Mouse (Mus musculus) lung, postnatal 0 days (tissue): Measurements from ENCODE around the gene Scn2a. TPM values are rescaled to one million over a fixed set of nuclear protein-coding genes. Genes with fewer than 3 reads are reported as not detected.

ENCODE experiments used
- ATAC-seq: fragments of 200-750 bp; cut with Nextera tagmentation; 2 replicates; pipeline ENCODE4 v1.8.0; 2017; ENCODE audit warnings: moderate library complexity
- DNase-seq: peaks from one replicate; pipeline ENCODE4 v3.0.0-alpha.2; 2016; ENCODE audit warnings: low spot score
- H3K27ac ChIP-seq: fragments of 300-500 bp; sonication (generic); 2 replicates; pipeline ENCODE4 v1.5.1; 2014; ENCODE audit warnings: antibody characterized with exemption, mild to moderate bottlenecking, low read length, mixed read lengths
- H3K27me3 ChIP-seq: fragments of 300-500 bp; sonication (generic); replicated peaks from 2 replicates; pipeline ENCODE4 v1.6.1; 2014; ENCODE audit warnings: low read length, mixed read lengths; ENCODE audit not compliant: insufficient read depth
- H3K36me3 ChIP-seq: fragments of 300-500 bp; sonication (generic); 2 replicates; pipeline ENCODE4 v1.6.1; 2014; ENCODE audit warnings: low read length, mixed read lengths; ENCODE audit not compliant: insufficient read depth
- H3K4me1 ChIP-seq: fragments of 300-500 bp; sonication (generic); 2 replicates; pipeline ENCODE4 v1.6.1; 2014; ENCODE audit warnings: antibody characterized with exemption, low read depth, low read length, mixed read lengths; ENCODE audit not compliant: insufficient read depth
- H3K4me2 ChIP-seq: fragments of 300-500 bp; sonication (generic); replicated peaks from 2 replicates; pipeline ENCODE4 v1.6.1; 2014; ENCODE audit warnings: low read depth, mild to moderate bottlenecking, low read length, moderate library complexity, mixed read lengths
- H3K4me3 ChIP-seq: fragments of 300-500 bp; sonication (generic); 2 replicates; pipeline ENCODE4 v1.5.1; 2014; ENCODE audit warnings: low read depth, low read length
- H3K9ac ChIP-seq: fragments of 300-500 bp; sonication (generic); replicated peaks from 2 replicates; pipeline ENCODE4 v1.6.1; 2014; ENCODE audit warnings: low read depth, mild to moderate bottlenecking
- H3K9me3 ChIP-seq: fragments of 300-500 bp; sonication (generic); 2 replicates; pipeline ENCODE4 v1.6.1; 2016; ENCODE audit warnings: low read length, mixed read lengths
- CTCF ChIP-seq: IDR thresholded peaks from 2 replicates; pipeline ENCODE4 v1.5.1; 2016; ENCODE audit warnings: antibody characterized with exemption, mild to moderate bottlenecking
- EP300 ChIP-seq: IDR thresholded peaks from 2 replicates; pipeline ENCODE4 v1.6.1; 2016; ENCODE audit warnings: antibody characterized with exemption, mild to moderate bottlenecking, control low read depth
- WGBS: fragments of 180-500 bp; shearing (Covaris S2); extraction: QIAGEN DNeasy Blood & Tissue Kit; methylation state at CpG from one replicate; pipeline ENCODE4 v1.1.7; 2014; 5-methylcytosine and 5-hydroxymethylcytosine counted together
- polyA plus RNA-seq: library from polyadenylated mRNA; unstranded; fragments of >200 nt; fragmentation: Nextera tagmentation; extraction: Ambion mirVana; gene quantifications from 2 replicates; pipeline ENCODE4 v1.2.1, GENCODE M21; 2015

Gene Scn2a
- polyA plus RNA-seq, 1 experiment from 2014 or later = 0.72 TPM

GRCm38 (mm10) chr2:65667590-65668436 lies 47.2 kb downstream of the Scn2a start:
- H3K4me1 ChIP-seq = no peaks in the 10 kb centered on the region
- DNase-seq (no peak), ATAC-seq (0 out of 2 replicates have a peak, but pooled peaks have one; percentile 21)
- WGBS = 52% methylated on average over 18 of the region's 18 CpGs
- peak overlapping the region; percentile 30 for H3K4me3 ChIP-seq
- no peak for TF ChIP-seq CTCF
- no peak for TF ChIP-seq EP300
- no peaks in the 10 kb centered on the region for H3K27me3 ChIP-seq
- no peak overlapping the region for H3K9ac ChIP-seq
- H3K27ac ChIP-seq = no peak overlapping the region
- no peaks in the 10 kb centered on the region for H3K36me3 ChIP-seq
- H3K4me2 ChIP-seq = peak overlapping the region; percentile 51
- H3K9me3 ChIP-seq = no peaks in the 10 kb centered on the region

- H3K4me1 ChIP-seq = no peaks in the 10 kb centered on the region
- no peak overlapping the region for H3K9ac ChIP-seq
- no peaks in the 10 kb centered on the region for H3K27me3 ChIP-seq
- DNase-seq = peak; percentile 90
- peak; percentile 67 for TF ChIP-seq CTCF
- no peak for TF ChIP-seq EP300
- peak overlapping the region; percentile 51 for H3K4me2 ChIP-seq
- peak overlapping the region; percentile 30 for H3K4me3 ChIP-seq
- H3K9me3 ChIP-seq = no peaks in the 10 kb centered on the region
- ATAC-seq = peak; percentile 90
- no peak overlapping the region for H3K27ac ChIP-seq
- H3K36me3 ChIP-seq = no peaks in the 10 kb centered on the region
- 19% methylated on average over 12 of the region's 12 CpGs for WGBS
Observed at GRCm38 (mm10) chr2:65668437-65669135, 48.0 kb downstream of the Scn2a start.

- Histone ChIP-seq H3K36me3 (no peaks in the 10 kb centered on the region), H3K27me3 (no peaks in the 10 kb centered on the region), H3K27ac (no peak overlapping the region), H3K4me2 (no peak overlapping the region), H3K9me3 (no peaks in the 10 kb centered on the region), H3K4me1 (no peaks in the 10 kb centered on the region), H3K9ac (no peak overlapping the region), H3K4me3 (no peak overlapping the region)
- DNase-seq = no peak
- ATAC-seq = no peak
- 49% methylated on average over 8 of the region's 8 CpGs for WGBS
- TF ChIP-seq EP300 (no peak), CTCF (no peak)
Observed at GRCm38 (mm10) chr2:65669561-65669960, 49.0 kb downstream of the Scn2a start.

GRCm38 (mm10) chr2:65670153-65670817 lies 49.7 kb downstream of the Scn2a start:
- Histone ChIP-seq H3K4me3 (no peak overlapping the region), H3K4me1 (no peaks in the 10 kb centered on the region), H3K36me3 (no peaks in the 10 kb centered on the region), H3K27ac (no peak overlapping the region), H3K27me3 (no peaks in the 10 kb centered on the region), H3K9me3 (no peaks in the 10 kb centered on the region), H3K9ac (no peak overlapping the region), H3K4me2 (no peak overlapping the region)
- TF ChIP-seq CTCF = no peak
- TF ChIP-seq EP300 = no peak
- WGBS = 58% methylated on average over 12 of the region's 12 CpGs
- no peak for DNase-seq
- ATAC-seq = no peak

GRCm38 (mm10) chr2:65679621-65680020 lies 59.0 kb downstream of the Scn2a start:
- H3K4me2 ChIP-seq = no peak overlapping the region
- WGBS = 71% methylated on average over 4 of the region's 4 CpGs
- no peak for ATAC-seq

GRCm38 (mm10) chr2:65685151-65685550 lies 64.6 kb downstream of the Scn2a start:
- Histone ChIP-seq H3K9me3 (no peaks in the 10 kb centered on the region), H3K27ac (no peak overlapping the region), H3K4me1 (no peaks in the 10 kb centered on the region), H3K9ac (no peak overlapping the region), H3K4me2 (no peak overlapping the region), H3K36me3 (no peaks in the 10 kb centered on the region), H3K4me3 (no peak overlapping the region), H3K27me3 (no peaks in the 10 kb centered on the region)
- 48% methylated on average over 3 of the region's 3 CpGs for WGBS
- TF ChIP-seq CTCF = no peak
- TF ChIP-seq EP300 = no peak
- ATAC-seq (no peak), DNase-seq (no peak)

More at GRCm38 (mm10) chr2:65679621-65680020, 59.0 kb downstream of the Scn2a start:
- Histone ChIP-seq H3K4me3 (no peak overlapping the region), H3K9me3 (no peaks in the 10 kb centered on the region), H3K9ac (no peak overlapping the region), H3K27ac (no peak overlapping the region), H3K4me1 (no peaks in the 10 kb centered on the region), H3K36me3 (no peaks in the 10 kb centered on the region), H3K27me3 (no peaks in the 10 kb centered on the region)
- no peak for TF ChIP-seq EP300
- no peak for TF ChIP-seq CTCF
- DNase-seq = no peak
